Mouse (Mus musculus) right cerebral cortex, postnatal 36 days (tissue): ENCODE measurements around the gene Gm29797.

ENCODE experiments used
- DNase-seq, 2 experiments: peaks; one replicate each; pipeline ENCODE4 v3.0.0; 2022; ENCODE audit warnings: low spot score in 2 of 2, mixed read lengths in 1 of 2

The Gm29797 gene

GRCm38 (mm10) chr2:181671984-181672383, 15.2 kb downstream of the Gm29797 start:
- DNase-seq = no peak

DNA sequence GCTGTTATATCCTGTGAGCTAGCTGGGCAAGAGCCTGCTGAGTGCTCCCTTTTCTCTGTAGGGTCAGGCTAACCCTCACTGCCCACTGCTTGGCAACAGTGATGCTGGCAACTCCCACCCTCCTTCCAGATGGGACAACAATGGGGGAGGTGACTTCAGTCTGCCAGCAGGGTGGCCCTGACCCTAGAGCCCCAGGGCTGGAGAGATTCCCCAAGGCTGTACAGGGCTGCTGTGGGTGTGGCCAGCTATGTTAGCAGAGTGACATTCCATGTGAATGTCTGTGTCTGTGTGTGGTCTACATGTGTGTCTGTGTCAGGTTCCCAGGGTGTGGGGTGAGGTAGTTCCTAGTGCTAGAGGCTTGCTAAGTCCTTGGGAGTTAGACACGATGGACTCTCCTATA, 16.7 kb downstream of the Gm29797 start:
- DNase-seq = no peak

GRCm38 (mm10) chr2:181674934-181675333, 18.1 kb downstream of the Gm29797 start:
- no peak for DNase-seq

DNA sequence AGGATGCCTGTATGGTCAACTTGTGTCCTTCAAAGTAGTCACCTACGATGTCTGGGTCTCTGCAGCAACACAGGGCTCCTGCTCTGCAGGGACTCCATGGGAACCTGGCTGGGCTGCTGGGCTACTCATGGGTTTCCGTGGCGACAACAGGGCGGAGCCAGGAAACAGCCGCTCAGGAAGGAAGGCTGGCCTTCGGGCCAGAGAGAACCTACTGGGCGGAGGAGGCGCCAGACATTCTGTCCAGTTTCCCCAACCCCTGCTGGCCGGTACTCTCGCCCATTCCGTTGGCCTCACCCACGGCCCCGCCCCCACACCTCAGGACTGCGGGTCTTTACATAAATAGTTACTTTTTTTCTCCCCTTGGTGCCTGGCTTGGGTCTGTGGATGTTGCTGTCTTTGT, 18.6 kb downstream of the Gm29797 start:
- DNase-seq = peak in 1 of 2 experiments; percentile 43

DNA sequence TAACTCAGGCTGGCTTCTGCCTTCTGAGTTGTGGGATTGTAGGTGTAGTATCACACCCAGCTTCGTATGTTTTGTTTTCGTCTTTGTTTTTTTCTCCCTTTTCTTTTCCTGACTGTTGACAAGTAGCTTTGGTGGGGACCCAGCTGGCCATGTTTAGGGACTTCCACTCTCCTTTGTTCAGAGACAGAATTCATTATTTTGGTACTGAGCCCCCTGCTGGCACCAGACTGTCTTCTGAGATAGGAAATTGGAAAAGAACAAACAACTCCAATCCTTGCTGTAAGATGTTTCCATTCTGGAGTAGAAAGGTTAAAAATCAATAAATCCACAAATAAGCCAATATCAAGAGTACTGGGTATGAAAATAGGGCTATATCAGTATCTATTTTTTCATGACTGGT, 19.6 kb downstream of the Gm29797 start:
- DNase-seq = no peak

DNA sequence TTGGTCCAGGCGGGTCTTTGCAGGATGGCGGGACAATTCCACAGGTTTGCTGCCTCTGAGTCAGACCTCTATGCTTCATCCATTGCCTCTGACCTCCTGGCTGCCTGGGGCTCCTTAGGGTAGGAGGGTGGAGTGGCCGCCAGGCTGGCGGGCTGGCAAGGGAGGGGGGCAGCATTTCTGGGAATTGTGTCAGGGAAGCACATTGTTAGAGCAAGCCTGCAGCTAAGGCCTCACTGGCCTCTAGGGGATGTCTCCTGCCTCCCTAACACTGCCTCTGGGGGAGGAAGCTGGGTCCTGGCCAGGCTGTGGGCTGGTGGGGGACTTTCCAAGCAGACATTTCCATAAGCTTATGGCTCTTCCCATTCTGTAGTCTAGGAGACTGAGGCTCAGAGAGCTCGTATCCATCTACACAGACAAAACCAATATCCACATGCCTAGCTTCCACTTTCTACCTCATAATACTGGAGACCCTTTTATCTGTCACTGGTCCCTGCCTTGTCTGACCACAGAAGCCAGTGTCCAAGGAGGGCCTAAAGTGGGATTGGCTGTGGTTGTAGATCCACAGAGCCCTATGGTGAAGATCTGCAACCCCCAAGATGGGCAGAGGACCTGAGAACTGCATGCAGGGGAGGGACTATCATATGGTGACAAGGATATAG, 20.4 kb downstream of the Gm29797 start:
- no peak for DNase-seq

- no peak for DNase-seq
Observed at GRCm38 (mm10) chr2:181677755-181678098, 20.9 kb downstream of the Gm29797 start.

- DNase-seq = peak; percentile 75 to 78
Observed at GRCm38 (mm10) chr2:181678780-181679179, 21.9 kb downstream of the Gm29797 start.

GRCm38 (mm10) chr2:181679951-181680715, 23.3 kb downstream of the Gm29797 start, which contains the start of gene Tcea2:
Gene Tcea2 (plus strand): TSS chr2:181680310.
- peak; percentile 57 to 69 for DNase-seq

DNA sequence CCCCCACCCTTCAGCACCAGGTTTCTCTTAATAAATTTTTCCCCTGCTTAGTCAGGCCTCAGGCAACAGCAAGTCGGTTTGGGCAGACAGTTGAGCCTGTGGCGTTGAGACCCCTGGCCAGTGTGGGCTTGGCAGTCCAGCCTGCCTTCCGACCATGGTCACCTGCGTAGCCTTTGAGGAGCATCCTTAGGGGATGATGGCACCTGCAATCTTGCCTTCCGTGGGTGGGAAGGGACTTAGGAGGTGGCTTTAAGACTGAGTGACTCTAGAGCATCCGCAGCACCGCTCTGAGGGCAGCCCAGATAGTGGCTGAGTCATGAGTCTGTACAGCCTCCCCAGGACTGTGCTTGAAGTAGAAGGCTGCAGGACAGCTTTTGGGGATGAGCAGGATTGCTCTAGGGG, 23.9 kb downstream of the Gm29797 start:
- DNase-seq = no peak

DNA sequence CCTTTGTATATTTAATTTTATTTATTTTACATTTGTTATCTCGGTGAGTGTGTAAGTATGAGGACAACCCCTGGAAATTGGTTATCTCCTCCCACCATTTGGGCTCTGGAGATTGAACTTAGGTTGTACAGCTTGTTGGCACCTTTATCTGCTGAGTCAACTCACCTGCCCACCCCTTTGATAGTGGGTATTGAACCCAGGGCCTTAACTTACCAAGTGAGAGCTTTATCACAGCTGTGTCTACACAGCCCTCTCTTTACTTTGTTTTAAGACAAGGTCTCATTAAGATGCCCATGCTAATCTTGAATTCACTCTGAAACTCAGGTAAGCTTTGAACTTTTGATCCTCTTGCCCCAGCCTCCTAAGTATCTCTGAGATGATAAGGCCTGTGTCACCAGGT, 25.1 kb downstream of the Gm29797 start:
- no peak for DNase-seq

GRCm38 (mm10) chr2:181683381-181683780, 26.5 kb downstream of the Gm29797 start:
- DNase-seq = no peak

- no peak for DNase-seq
Observed at GRCm38 (mm10) chr2:181684713-181685112, 27.9 kb downstream of the Gm29797 start.

DNA sequence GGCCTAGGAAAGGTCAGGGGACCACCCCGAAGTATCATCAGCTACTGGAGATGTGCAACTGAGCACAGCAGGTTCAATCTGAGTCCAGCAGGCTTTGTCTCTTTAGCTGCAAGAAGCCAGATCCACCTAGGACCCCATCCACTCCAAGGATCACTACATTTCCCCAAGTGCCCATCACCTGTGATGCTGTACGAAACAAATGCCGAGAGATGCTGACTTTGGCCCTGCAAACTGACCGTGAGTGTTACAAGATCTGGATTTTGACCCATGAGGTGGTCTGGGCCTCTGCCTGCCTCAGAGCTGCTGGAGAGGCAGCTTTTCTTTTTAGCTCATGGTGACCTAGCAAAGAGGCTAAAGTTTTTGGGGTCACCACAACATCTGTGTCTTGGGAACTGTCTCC, 28.9 kb downstream of the Gm29797 start:
- DNase-seq = no peak

DNA sequence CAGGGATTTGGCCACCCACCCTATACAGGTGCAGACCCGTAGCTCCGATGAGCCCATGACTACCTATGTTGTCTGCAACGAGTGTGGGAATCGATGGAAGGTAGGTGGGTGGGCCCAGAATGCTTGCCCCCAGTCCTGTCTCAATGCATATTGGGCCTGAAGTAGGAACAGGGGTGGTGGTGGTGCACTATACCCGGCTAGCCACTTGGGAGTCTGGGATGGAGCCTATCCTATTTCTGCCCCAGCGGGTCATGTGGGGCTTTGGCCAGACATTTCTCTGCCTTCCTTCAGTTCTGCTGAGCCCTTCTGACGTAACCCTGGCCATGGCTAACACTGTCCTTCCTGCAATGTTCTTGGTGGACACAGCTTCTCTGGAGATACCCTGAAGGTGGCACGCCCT, 30.8 kb downstream of the Gm29797 start:
- no peak for DNase-seq

DNA sequence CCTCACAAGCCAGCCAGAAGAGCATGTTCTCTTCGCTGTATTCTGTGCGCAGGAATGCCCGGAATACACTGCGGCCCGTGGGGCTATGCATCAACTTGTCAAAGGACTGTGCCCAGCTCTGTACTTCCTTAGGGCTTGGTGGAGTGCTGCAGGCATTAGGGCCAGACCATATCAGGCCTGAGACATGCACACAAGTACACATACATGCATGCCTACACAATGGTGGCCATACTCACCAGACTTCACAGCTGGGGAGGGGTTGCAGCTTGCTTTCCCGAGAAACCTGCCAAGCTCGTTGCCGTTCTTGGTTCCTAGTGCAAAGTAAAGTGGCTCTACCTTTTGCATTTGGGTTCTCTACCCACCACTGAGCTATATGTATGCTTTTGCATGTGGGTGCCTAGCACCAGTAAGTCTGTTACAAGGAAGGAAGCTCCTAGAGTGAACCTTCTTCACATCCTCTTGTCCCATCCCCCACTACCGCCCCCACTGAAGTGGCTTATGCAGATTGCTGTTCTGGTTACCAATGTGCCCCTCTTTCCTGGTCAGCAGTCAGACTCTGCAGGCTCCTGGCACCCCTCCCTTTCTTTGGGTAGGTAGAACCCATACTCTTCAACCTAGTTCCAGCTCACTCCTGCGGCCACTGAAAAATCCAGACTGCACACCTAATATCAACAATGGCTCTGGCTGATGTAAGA, 32.8 kb downstream of the Gm29797 start:
- no peak for DNase-seq

DNA sequence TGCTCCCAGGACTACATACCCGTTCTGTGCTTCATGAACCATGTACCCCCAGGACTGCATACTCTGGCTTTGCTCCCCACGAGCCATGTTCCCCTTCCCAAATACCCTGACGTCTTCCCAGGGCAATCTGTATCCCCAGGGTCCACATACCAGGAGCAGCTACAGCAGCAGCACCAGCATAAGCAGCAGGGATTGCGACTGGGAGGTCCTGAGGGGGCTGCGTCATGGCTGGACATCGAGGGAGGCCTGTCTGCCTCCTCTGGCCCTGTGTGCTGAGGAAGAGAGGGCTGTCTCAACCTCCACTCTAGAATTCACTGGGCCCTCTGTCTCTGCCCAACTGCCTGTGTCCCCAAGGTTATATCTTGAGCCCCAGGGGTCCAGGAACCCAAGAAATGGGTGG, 34.2 kb downstream of the Gm29797 start:
- no peak for DNase-seq

DNA sequence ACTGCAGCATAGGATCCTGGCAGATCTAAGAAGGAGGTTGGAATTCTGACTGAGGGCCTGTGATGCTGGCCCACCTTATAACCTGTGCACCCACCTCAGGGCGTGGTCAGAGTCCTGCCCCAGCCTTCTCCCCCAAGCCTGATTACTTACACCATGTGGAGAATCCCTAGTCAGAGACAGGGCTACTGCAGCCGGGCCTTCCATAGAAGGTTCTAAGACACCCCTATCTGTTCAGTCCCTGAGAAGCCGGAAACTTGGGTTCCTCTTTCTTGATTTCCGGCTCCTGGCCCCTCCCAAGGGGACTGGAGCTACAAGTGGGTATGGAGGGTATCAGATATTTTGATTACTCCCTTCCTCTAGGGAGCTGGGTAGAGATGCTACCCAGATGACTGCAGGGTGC, 34.7 kb downstream of the Gm29797 start:
- DNase-seq = no peak

GRCm38 (mm10) chr2:181692304-181692703, 35.5 kb downstream of the Gm29797 start:
- no peak for DNase-seq

DNA sequence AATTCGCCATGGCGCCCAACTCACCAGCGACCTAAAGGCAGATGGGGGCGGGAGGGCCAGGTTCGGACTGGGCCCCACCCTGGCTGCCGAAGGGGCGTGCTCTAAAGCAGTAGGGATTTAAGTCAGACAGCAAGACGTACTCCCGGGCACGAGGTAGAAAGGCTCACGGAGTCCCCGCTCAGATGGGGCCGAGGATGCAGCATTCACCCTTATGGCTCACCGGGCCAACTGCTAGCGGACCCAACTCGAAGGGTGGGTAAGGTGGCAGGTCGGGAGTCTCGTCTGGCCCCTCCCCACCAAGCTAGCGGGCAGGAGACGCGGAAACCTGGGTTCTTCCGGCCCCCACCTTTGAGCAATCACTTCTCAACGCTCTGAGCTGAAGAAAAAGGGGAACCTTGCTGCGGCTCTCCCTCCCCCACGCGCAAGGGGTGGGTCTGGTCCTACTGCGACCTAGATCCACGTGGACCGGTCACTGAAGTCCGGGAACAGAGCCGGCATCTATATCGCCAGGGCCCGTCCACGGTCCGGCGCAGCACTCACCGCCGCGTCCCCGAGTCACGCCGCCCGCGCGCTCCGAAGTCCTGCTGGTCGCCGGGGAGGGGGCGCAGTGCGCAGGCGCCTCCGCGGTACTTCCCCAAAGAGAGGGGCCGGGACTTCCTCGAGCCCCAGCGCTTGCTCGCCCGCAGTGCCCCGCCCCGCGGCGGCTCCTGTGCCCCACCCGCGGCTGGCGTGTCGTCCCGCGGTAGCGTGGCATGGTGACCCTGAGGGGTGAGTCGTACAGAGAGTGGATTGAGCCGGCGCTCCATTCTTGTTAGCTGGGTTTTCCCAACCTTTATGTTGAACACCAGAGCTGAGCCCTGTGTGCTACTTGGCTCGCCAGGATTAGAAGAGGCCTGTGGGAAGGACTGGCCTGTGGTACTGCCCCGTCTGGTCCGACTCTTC, 36.8 kb downstream of the Gm29797 start, which contains the start of gene Rgs19:
TSS of gene Rgs19 (minus strand) at position 639 of the 942 bp plus-strand sequence.
- DNase-seq = peak; percentile 64 to 70

DNA sequence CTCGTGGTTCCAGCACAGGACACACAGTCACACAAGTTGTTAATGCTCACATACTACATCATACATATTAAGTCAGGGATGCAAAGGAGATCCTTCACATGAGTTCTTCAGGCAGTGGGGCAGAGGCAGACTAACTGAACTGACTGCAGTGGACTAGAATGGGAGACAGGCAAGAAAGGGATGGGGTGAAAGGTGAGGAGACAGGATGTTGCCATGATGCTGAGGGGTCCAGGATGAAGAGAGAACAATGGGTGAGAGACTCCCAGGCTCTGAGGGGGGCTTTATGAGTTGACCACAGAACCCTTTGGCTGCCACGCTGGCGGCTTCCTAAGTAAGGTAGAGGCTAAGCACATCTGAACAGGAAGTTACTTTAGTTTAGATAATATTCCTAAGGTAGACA, 37.7 kb downstream of the Gm29797 start:
- no peak for DNase-seq

DNA sequence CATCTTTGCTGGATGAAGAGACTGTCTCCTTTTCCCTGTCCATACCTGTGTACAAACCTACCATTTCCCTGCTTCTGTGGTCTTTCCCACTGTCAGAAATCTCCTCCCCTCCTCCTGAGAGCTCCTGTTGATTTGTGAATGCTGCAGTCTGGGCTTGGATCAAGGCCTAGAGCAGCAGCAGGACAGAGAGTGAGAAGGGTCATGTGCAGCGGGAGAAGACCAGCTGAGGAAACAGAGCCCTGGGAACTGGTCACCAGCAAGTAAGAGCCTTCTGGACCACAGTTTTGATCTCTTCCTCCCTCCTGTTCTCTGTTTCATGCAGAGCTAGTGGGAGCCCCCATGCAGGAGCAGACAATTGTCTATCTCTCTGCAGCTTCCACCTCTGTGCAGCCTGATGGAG, 38.9 kb downstream of the Gm29797 start:
- no peak for DNase-seq
